Mouse (Mus musculus) hindbrain, postnatal 0 days (tissue): ENCODE measurements around the gene Neurod4. TPM values are rescaled to one million over a fixed set of nuclear protein-coding genes. Genes with fewer than 3 reads are reported as not detected.

Source experiments
- ATAC-seq: fragments of 200-750 bp; cut with Nextera tagmentation; 2 replicates; pipeline ENCODE4 v1.8.0; 2017; ENCODE audit warnings: mild to moderate bottlenecking, moderate TSS enrichment, moderate library complexity
- DNase-seq: peaks from one replicate; pipeline ENCODE4 v3.0.0-alpha.2; 2015; ENCODE audit warnings: low spot score
- H3K27ac ChIP-seq: fragments of 300-500 bp; sonication (generic); 2 replicates; pipeline ENCODE4 v1.5.1; 2014; ENCODE audit warnings: mild to moderate bottlenecking
- H3K27me3 ChIP-seq: fragments of 300-500 bp; sonication (generic); 2 replicates; pipeline ENCODE4 v1.6.1; 2014; ENCODE audit warnings: low read length, mixed read lengths; ENCODE audit not compliant: insufficient read depth
- H3K36me3 ChIP-seq: fragments of 300-500 bp; sonication (generic); 2 replicates; pipeline ENCODE4 v1.6.1; 2014; ENCODE audit warnings: low read length, mixed read lengths; ENCODE audit not compliant: insufficient read depth
- H3K4me1 ChIP-seq: fragments of 300-500 bp; sonication (generic); 2 replicates; pipeline ENCODE4 v1.6.1; 2014; ENCODE audit warnings: antibody characterized with exemption, low read length, mixed read lengths; ENCODE audit not compliant: insufficient read depth
- H3K4me2 ChIP-seq: fragments of 300-500 bp; sonication (generic); 2 replicates; pipeline ENCODE4 v1.6.1; 2014; ENCODE audit warnings: low read depth, mild to moderate bottlenecking, low read length, moderate library complexity, mixed read lengths
- H3K4me3 ChIP-seq: fragments of 300-500 bp; sonication (generic); 2 replicates; pipeline ENCODE4 v1.5.1; 2014; ENCODE audit warnings: low read length
- H3K9ac ChIP-seq: fragments of 300-500 bp; sonication (generic); replicated peaks from 2 replicates; pipeline ENCODE4 v1.6.1; 2014; ENCODE audit warnings: mild to moderate bottlenecking, low read length, moderate library complexity, mixed read lengths
- H3K9me3 ChIP-seq: fragments of 300-500 bp; sonication (generic); 2 replicates; pipeline ENCODE4 v1.6.1; 2016; ENCODE audit warnings: low read length, mixed read lengths
- CTCF ChIP-seq: IDR thresholded peaks from 2 replicates; pipeline ENCODE4 v1.5.1; 2016; ENCODE audit warnings: antibody characterized with exemption, control low read depth, low read depth
- WGBS: fragments of 180-500 bp; shearing (Covaris S2); extraction: QIAGEN DNeasy Blood & Tissue Kit; methylation state at CpG from one replicate; pipeline ENCODE4 v1.1.7; 2014; 5-methylcytosine and 5-hydroxymethylcytosine counted together
- polyA plus RNA-seq: library from polyadenylated mRNA; unstranded; fragments of >200 nt; fragmentation: Nextera tagmentation; extraction: Ambion mirVana; gene quantifications from 2 replicates; pipeline ENCODE4 v1.2.1, GENCODE M21; 2015
- total RNA-seq: library from RNA; depleted of rRNA; stranded (reverse); fragments of >200 nt; gene quantifications from 2 replicates; pipeline ENCODE4 v1.2.3, GENCODE M21; 2014; rRNA removed

Gene Neurod4
- 0.65 and 2.6 TPM in 2 replicates for total RNA-seq
- polyA plus RNA-seq, result 0.91 and 1.3 TPM in 2 replicates

DNA sequence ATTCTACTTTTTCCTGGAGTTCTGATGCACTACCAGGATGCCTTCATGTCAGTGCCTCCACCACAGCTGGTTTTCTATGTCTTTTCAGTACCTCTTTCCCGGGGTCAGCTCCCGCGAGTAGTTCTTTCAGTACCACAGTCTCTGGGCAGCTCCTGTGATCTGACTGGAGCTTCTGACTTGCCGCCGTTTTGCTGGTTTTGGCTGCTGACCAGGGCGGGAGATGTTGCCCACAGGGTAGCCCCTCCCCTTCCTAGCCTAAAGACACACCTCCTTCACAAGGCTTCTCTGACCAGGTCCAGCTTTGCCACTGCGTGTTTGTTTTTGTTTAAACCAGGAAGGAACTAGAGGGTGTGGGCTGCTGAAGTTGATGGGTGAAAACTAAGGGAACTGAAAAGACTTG lies at the start of gene Neurod4:
Gene Neurod4 (minus strand): TSS at position 175 of the 400 bp plus-strand sequence.
- Histone ChIP-seq H3K4me2 (peak within 1 kb of the TSS; percentile 35), H3K4me1 (no peaks in the 10 kb centered on the region), H3K27me3 (no peaks in the 10 kb centered on the region), H3K4me3 (no peak within 1 kb of the TSS), H3K27ac (no peak within 1 kb of the TSS), H3K36me3 (no peaks in the 10 kb centered on the region), H3K9ac (no peak within 1 kb of the TSS), H3K9me3 (no peaks in the 10 kb centered on the region)
- WGBS, result 3% methylated on average over 7 of the region's 7 CpGs
- TF ChIP-seq CTCF, result no peak
- DNase-seq (peak; percentile 61), ATAC-seq (peak; percentile 79)

DNA sequence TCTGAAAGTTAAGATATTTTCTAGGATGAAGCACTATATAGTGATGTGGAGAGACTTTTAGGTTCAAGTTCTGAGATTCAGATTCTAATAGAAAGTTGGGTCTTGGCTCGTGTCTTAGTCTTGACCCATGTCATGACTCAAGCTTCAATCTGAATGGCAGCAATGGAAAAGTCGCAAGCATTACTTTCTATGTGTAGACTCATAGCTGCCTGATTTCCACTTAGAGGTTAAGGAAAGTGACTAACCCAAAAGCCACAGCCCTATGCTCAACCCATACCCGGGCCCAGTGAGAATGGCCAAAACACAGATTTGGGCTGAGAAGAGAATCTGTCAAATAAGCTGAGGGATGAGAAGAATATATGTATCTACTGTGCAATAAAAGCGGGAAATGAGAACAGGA lies 44.2 kb upstream of the Neurod4 start:
- Histone ChIP-seq H3K27ac (no peak overlapping the region), H3K9ac (no peak overlapping the region), H3K9me3 (no peaks in the 10 kb centered on the region), H3K4me3 (no peak overlapping the region), H3K27me3 (no peaks in the 10 kb centered on the region), H3K4me2 (no peak overlapping the region), H3K36me3 (no peaks in the 10 kb centered on the region), H3K4me1 (no peaks in the 10 kb centered on the region)
- ATAC-seq, result no peak
- WGBS, result 92% methylated on average over 4 of the region's 4 CpGs
- DNase-seq, result no peak
- no peak for TF ChIP-seq CTCF

DNA sequence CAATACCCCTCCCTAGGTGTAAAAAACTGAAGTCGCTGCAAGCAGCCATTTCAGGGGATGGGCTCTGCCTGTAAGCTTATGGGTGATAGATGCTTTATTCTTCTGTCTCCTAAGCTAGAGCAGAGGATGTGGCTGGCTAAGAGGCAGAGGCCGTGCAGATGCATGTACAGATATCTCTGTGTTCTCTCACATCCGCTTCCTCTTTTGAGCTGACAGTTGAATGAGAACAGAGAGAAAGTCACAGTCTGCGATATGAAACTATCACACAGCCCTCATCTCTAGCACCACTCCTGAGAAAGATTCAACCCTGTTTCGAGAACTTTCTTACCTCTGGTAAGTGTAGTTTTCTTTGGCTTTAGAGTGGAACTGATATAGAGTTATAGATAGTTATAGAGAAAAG lies 42.6 kb upstream of the Neurod4 start, which contains the start of gene Tespa1:
Gene Tespa1 (plus strand): TSS at position 234 of the 400 bp plus-strand sequence.
- WGBS, result 89% methylated on average over 5 of the region's 5 CpGs

DNA sequence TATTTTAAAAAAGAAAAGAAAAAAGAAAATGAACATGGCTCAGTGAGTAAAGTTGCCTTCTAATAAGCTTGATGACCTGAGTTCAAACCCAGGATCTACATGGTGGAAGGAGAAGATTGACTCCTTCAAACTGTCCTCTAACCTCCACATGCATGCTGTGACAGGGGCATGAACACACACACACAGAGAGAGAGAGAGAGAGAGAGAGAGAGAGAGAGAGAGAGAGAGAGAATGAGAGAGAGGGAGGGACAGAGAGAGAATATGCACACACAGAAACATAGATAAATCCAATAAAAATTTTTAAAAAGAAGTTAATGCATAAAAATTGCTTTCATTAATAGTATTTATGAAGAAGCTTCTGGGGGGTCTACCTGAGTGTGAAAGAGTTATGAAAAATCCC lies 42.0 kb upstream of the Neurod4 start:
- Histone ChIP-seq H3K9ac (no peak overlapping the region), H3K4me3 (no peak overlapping the region), H3K36me3 (no peaks in the 10 kb centered on the region), H3K27me3 (no peaks in the 10 kb centered on the region), H3K4me1 (no peaks in the 10 kb centered on the region), H3K4me2 (no peak overlapping the region), H3K9me3 (no peaks in the 10 kb centered on the region), H3K27ac (no peak overlapping the region)
- DNase-seq, result no peak
- ATAC-seq, result no peak
- no peak for TF ChIP-seq CTCF

More for the DNA sequence above, 42.6 kb upstream of the Neurod4 start, which contains the start of gene Tespa1:
- ATAC-seq (no peak), DNase-seq (no peak)
- no peak within 1 kb of the TSS for H3K4me3 ChIP-seq
- H3K36me3 ChIP-seq, result no peaks in the 10 kb centered on the region
- no peak for TF ChIP-seq CTCF
- no peak within 1 kb of the TSS for H3K9ac ChIP-seq
- H3K4me2 ChIP-seq, result no peak within 1 kb of the TSS
- no peak within 1 kb of the TSS for H3K27ac ChIP-seq
- no peaks in the 10 kb centered on the region for H3K9me3 ChIP-seq
- no peaks in the 10 kb centered on the region for H3K27me3 ChIP-seq
- H3K4me1 ChIP-seq, result no peaks in the 10 kb centered on the region

DNA sequence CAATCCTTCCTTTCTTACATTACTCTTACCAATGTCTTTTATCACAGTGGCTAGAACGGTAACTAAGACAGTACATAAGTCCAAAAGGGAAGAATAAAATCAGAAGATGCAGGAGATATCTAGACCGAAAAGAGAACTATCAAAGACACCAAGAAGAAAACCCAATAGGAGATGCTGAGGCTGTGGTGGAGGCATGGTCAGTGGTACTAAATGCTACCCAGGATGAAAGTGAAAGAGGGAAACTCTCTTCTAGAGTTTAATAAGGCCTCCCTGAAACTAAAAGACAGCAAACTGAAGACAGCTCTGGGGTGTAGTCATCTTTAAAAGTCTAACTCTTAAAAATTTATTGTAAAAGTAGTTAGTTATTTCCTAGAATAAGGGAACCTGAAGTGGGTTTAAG lies 40.7 kb upstream of the Neurod4 start:
- WGBS, result 91% methylated on average over 2 of the region's 2 CpGs
- Histone ChIP-seq H3K9ac (no peak overlapping the region), H3K4me2 (no peak overlapping the region), H3K4me3 (no peak overlapping the region), H3K9me3 (no peaks in the 10 kb centered on the region), H3K27ac (no peak overlapping the region), H3K27me3 (no peaks in the 10 kb centered on the region), H3K36me3 (no peaks in the 10 kb centered on the region), H3K4me1 (no peaks in the 10 kb centered on the region)
- ATAC-seq, result no peak
- no peak for DNase-seq
- TF ChIP-seq CTCF, result no peak

DNA sequence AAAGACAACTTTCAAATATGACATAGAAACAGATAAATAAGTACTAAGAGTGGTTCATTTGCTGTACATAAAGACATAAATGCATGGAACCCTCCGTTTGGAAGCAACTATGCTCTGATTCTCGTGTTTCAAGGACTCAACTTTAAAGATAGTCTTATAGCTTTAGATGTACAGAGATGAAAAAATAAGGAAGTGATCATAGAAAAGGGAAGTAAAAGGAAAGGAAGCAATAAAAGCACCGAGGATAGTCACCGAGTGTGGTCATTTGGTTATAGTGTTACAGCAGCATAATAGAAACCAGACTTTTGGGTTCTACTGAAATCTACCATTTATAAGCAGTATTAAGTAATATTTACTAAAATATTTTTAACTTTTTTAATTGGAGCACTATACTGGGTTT lies 38.7 kb upstream of the Neurod4 start:
- Histone ChIP-seq H3K4me2 (no peak overlapping the region), H3K27me3 (no peaks in the 10 kb centered on the region), H3K36me3 (no peaks in the 10 kb centered on the region), H3K27ac (no peak overlapping the region), H3K4me3 (no peak overlapping the region), H3K4me1 (no peaks in the 10 kb centered on the region), H3K9me3 (no peaks in the 10 kb centered on the region), H3K9ac (no peak overlapping the region)
- 84% methylated on average over 4 of the region's 4 CpGs for WGBS
- TF ChIP-seq CTCF, result no peak
- DNase-seq (no peak), ATAC-seq (no peak)

DNA sequence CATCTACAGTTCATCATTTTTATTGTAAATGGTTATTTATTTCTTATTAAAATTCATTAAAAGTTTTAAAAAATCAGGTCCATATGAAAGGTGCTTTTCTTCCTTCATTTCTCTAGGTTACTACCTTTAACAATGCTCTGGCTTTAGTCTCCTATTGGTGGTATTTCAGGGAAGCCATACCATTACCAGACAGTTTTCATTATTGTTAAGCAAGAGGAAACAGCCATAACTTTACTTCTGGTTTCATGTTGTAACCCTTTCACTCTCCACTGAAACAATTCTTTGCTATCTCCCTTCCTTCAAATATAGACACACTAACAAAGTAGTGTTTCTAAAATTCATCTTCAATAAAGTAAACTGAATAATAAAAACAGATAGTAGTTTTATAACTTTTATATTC lies 35.8 kb upstream of the Neurod4 start:
- Histone ChIP-seq H3K36me3 (no peaks in the 10 kb centered on the region), H3K27ac (no peak overlapping the region), H3K9ac (no peak overlapping the region), H3K9me3 (no peaks in the 10 kb centered on the region), H3K4me1 (no peaks in the 10 kb centered on the region), H3K27me3 (no peaks in the 10 kb centered on the region), H3K4me3 (no peak overlapping the region), H3K4me2 (no peak overlapping the region)
- DNase-seq (no peak), ATAC-seq (no peak)
- no peak for TF ChIP-seq CTCF
